Mouse (Mus musculus) MEL (cell line): ENCODE measurements at regions not wholly inside any gene's neighbourhood (a gene's known extent, or its start where the extent isn't known, plus 50 kb on each side); places are given as distances from the start of the nearest gene placed in this dataset.

Experiments
- DNase-seq: peaks from one replicate; pipeline ENCODE4 v3.0.0; 2011; ENCODE audit warnings: low read depth, low spot score
- H3K27ac ChIP-seq: 2 replicates; pipeline ENCODE4 v1.5.1; 2012; ENCODE audit warnings: low read depth, mild to moderate bottlenecking, control low read depth, low read length, moderate library complexity; ENCODE audit not compliant: control insufficient read depth
- H3K27me3 ChIP-seq, 2 experiments: fragments of 150-350 bp in 1 of 2; sonication (generic) in 1 of 2; 2 replicates each; pipeline ENCODE4 v1.6.1; 2012; ENCODE audit warnings: low read length in 2 of 2, mild to moderate bottlenecking in 2 of 2, improper control_type of control experiment in 1 of 2, moderate library complexity in 1 of 2; ENCODE audit not compliant: insufficient read depth in 2 of 2, control insufficient read depth in 1 of 2
- H3K36me3 ChIP-seq, 2 experiments: 2 replicates each; pipeline ENCODE4 v1.6.1; 2012 to 2014; ENCODE audit warnings: low read length in 2 of 2, improper control_type of control experiment in 1 of 2, inconsistent platforms in 1 of 2, mild to moderate bottlenecking in 1 of 2; ENCODE audit not compliant: insufficient read depth in 2 of 2, control insufficient read depth in 1 of 2
- H3K4me1 ChIP-seq, 2 experiments: fragments of 150-350 bp in 1 of 2; sonication (generic) in 1 of 2; 2 replicates each; pipeline ENCODE4 v1.6.1; 2012; ENCODE audit warnings: low read length in 2 of 2, improper control_type of control experiment in 1 of 2, mild to moderate bottlenecking in 1 of 2; ENCODE audit not compliant: insufficient read depth in 2 of 2, control insufficient read depth in 1 of 2
- H3K4me3 ChIP-seq, 2 experiments: fragments of 150-350 bp in 1 of 2; sonication (generic) in 1 of 2; 2 replicates each; pipeline ENCODE4 v1.5.1; 2012; ENCODE audit warnings: low read depth in 2 of 2, low read length in 2 of 2, mild to moderate bottlenecking in 2 of 2, moderate library complexity in 2 of 2, control low read depth in 1 of 2, improper control_type of control experiment in 1 of 2; ENCODE audit not compliant: control insufficient read depth in 1 of 2, insufficient read depth in 1 of 2
- H3K79me2 ChIP-seq: 2 replicates; pipeline ENCODE4 v1.6.1; 2012; ENCODE audit warnings: mild to moderate bottlenecking, low read length, moderate library complexity; ENCODE audit not compliant: control insufficient read depth, poor library complexity, insufficient read depth
- H3K9ac ChIP-seq: 2 replicates; pipeline ENCODE4 v1.6.1; 2012; ENCODE audit warnings: low read depth, mild to moderate bottlenecking, control low read depth, low read length, moderate library complexity; ENCODE audit not compliant: control insufficient read depth, poor library complexity, severe bottlenecking
- H3K9me3 ChIP-seq: fragments of 150-350 bp; sonication (generic); replicated peaks from 2 replicates; pipeline ENCODE4 v1.6.1; 2012; ENCODE audit warnings: mild to moderate bottlenecking, low read length, improper control_type of control experiment, moderate library complexity; ENCODE audit not compliant: insufficient read depth
- CHD1 ChIP-seq: IDR thresholded peaks from 2 replicates; pipeline ENCODE4 v1.6.1; 2012; ENCODE audit warnings: low read depth, mild to moderate bottlenecking, inconsistent platforms, low read length, improper control_type of control experiment
- CTCF ChIP-seq, 3 experiments: IDR thresholded peaks in 2 of 3; conservative IDR thresholded peaks in 1 of 3; 2 replicates each; pipeline ENCODE4 v1.5.1; 2011 to 2012; ENCODE audit warnings: low read length in 3 of 3, low read depth in 2 of 3, mild to moderate bottlenecking in 2 of 3, improper control_type of control experiment in 1 of 3, inconsistent platforms in 1 of 3, mixed read lengths in 1 of 3, moderate library complexity in 1 of 3; ENCODE audit not compliant: control insufficient read depth in 1 of 3, insufficient read depth in 1 of 3, poor library complexity in 1 of 3, severe bottlenecking in 1 of 3
- ETS1 ChIP-seq: IDR thresholded peaks from 2 replicates; pipeline ENCODE4 v1.6.1; 2012; ENCODE audit warnings: low read depth, mild to moderate bottlenecking, inconsistent platforms, low read length, improper control_type of control experiment, moderate library complexity
- HCFC1 ChIP-seq: IDR thresholded peaks from 2 replicates; pipeline ENCODE4 v1.6.1; 2012; ENCODE audit warnings: low read depth, mild to moderate bottlenecking, inconsistent platforms, low read length, improper control_type of control experiment, moderate library complexity
- MAFK ChIP-seq: IDR thresholded peaks from 2 replicates; pipeline ENCODE4 v1.6.1; 2011; ENCODE audit warnings: low read depth, mild to moderate bottlenecking, low read length, improper control_type of control experiment, borderline replicate concordance
- MAX ChIP-seq: IDR thresholded peaks from 2 replicates; pipeline ENCODE4 v1.6.1; 2011; ENCODE audit warnings: low read length, improper control_type of control experiment
- MAZ ChIP-seq: IDR thresholded peaks from 2 replicates; pipeline ENCODE4 v1.6.1; 2012; ENCODE audit warnings: low read depth, mild to moderate bottlenecking, inconsistent platforms, low read length, improper control_type of control experiment
- POLR2AphosphoS2 ChIP-seq: IDR thresholded peaks from 2 replicates; pipeline ENCODE4 v1.6.1; 2011; ENCODE audit warnings: low read length, improper control_type of control experiment
- TAL1 ChIP-seq: IDR thresholded peaks from 2 replicates; pipeline ENCODE4 v1.6.1; 2012; ENCODE audit warnings: mild to moderate bottlenecking, inconsistent platforms, low read length, moderate library complexity, mixed read lengths
- TBP ChIP-seq: IDR thresholded peaks from 2 replicates; pipeline ENCODE4 v1.8.0; 2011; ENCODE audit warnings: low read depth, low read length, improper control_type of control experiment
- UBTF ChIP-seq: IDR thresholded peaks from 2 replicates; pipeline ENCODE4 v1.6.1; 2012; ENCODE audit warnings: low read depth, mild to moderate bottlenecking, inconsistent platforms, low read length, improper control_type of control experiment, moderate library complexity, borderline replicate concordance; ENCODE audit not compliant: insufficient read depth
- USF2 ChIP-seq, 2 experiments: IDR thresholded peaks; 2 replicates each; pipeline ENCODE4 v1.6.1; 2011 to 2012; ENCODE audit warnings: improper control_type of control experiment in 2 of 2, low read length in 2 of 2, borderline replicate concordance in 1 of 2, inconsistent platforms in 1 of 2, low read depth in 1 of 2, mild to moderate bottlenecking in 1 of 2; ENCODE audit not compliant: insufficient read depth in 1 of 2
- ZC3H11A ChIP-seq: IDR thresholded peaks from 2 replicates; pipeline ENCODE4 v1.6.1; 2012; ENCODE audit warnings: low read depth, mild to moderate bottlenecking, inconsistent platforms, low read length, improper control_type of control experiment
- ZKSCAN1 ChIP-seq: IDR thresholded peaks from 2 replicates; pipeline ENCODE4 v1.6.1; 2012; ENCODE audit warnings: low read depth, mild to moderate bottlenecking, inconsistent platforms, low read length, improper control_type of control experiment, moderate library complexity
- ZMIZ1 ChIP-seq: IDR thresholded peaks from 2 replicates; pipeline ENCODE4 v1.6.1; 2012; ENCODE audit warnings: low read depth, mild to moderate bottlenecking, inconsistent platforms, low read length, improper control_type of control experiment, moderate library complexity

DNA sequence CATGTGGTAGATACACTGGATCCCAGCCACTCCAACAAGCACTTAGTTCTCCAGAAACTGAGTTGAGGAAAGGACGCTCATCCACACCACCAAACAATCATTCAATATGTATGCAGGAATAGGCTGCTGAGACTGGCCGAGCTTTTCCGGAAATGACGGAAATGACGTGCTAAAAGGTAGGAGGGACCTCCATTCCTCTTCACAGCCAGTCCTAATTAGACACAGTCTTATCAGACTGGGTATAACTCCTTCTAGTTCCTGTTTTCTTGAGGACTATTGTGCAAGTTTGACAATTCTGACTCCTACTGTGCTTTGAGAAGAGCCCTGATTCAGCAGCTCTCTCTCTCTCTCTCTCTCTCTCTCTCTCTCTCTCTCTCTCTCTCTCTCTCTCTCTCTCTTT lies 477.9 kb upstream of the Gm26657 start (continued):
- TF ChIP-seq MAFK (no peak), TBP (no peak)

DNA sequence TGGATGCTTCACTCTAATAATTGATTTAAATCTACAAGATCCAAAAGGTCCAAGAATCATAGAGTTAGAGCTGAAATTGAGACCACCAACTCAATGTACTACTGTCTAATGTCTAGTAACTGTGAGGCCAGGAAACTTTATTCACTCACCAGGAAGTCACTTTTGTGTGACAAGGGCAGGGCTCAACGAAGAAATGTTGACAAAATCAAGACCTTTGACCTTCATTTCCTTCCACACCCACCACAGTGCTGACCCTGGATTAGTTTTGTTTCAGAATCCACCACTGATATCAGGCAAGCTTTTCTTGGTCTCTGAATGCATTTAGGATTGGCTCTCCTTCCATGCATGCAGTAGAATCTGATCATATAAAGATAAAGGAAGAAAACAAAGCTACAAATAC lies 487.5 kb upstream of the Gm26657 start:
- Histone ChIP-seq H3K4me1 (no peaks in the 10 kb centered on the region), H3K4me3 (no peak overlapping the region), H3K9ac (no peak overlapping the region), H3K79me2 (no peaks in the 10 kb centered on the region), H3K36me3 (no peaks in the 10 kb centered on the region), H3K9me3 (no peaks in the 10 kb centered on the region), H3K27me3 (no peaks in the 10 kb centered on the region), H3K27ac (no peak overlapping the region)
- TF ChIP-seq TAL1 (no peak), ZKSCAN1 (no peak), UBTF (no peak), POLR2AphosphoS2 (no peak)
- DNase-seq, result no peak

DNA sequence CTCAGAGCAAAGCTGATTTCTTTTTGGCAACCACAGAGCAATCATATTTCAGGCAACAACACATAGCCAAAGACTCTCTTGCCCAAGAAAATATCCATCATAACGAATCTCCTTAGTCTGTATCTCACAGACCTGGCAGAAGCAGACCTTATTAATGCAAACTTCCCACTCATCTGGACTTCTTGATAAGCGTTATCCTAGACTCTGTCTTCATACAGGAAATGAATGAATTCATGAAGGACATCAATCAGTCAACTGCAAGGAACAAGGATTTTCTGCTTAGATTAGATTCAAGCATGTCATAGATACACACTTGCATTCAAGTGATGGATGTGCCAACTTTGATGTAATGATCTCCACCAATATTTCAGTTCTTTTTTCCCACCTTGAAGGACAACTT lies 488.1 kb upstream of the Gm26657 start:
- Histone ChIP-seq H3K79me2 (no peaks in the 10 kb centered on the region), H3K36me3 (no peaks in the 10 kb centered on the region)
- TF ChIP-seq MAZ (no peak), ETS1 (no peak), MAX (no peak), ZMIZ1 (no peak), HCFC1 (no peak), TAL1 (no peak), UBTF (no peak), CTCF (IDR thresholded peaks at IDR 0.05 in 2 of 3, conservative IDR thresholded peaks at IDR 0.05 in 1 of 3; ENCODE audit: control insufficient read depth in 1 of 3, insufficient read depth in 1 of 3, low read depth in 2 of 3, low read length in 3 of 3, poor library complexity in 1 of 3, severe bottlenecking in 1 of 3) (no peak), USF2 (IDR thresholded peaks at IDR 0.05; ENCODE audit: borderline replicate concordance in 1 of 2, insufficient read depth in 1 of 2, low read depth in 1 of 2, low read length in 2 of 2) (no peak)
- TF ChIP-seq, all 39 proteins: peak for 0

DNA sequence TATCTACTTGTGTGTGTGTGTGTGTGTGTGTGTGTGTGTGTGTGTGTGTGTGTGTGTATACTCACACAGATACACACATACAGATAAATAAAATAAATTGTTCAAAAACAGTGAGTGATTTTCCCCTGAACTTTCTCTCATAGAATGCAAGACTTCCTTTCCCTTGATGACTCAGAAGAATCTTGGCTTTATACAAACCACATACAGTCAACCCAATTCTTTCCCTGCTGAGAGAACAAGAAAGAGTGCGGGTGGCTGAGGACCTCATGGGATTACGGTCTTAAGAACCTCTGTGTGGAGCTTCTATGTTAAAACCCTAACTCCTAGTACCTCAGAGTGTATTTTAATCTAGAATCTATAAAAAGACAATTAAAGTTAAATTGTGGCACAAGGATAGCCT lies 489.3 kb upstream of the Gm26657 start:
- no peak for DNase-seq

More for the DNA sequence above, 488.1 kb upstream of the Gm26657 start:
- H3K4me1 ChIP-seq, result no peaks in the 10 kb centered on the region
- no peak overlapping the region for H3K27ac ChIP-seq
- H3K9ac ChIP-seq, result no peak overlapping the region
- no peak overlapping the region for H3K4me3 ChIP-seq
- no peak for DNase-seq
- H3K9me3 ChIP-seq, result no peaks in the 10 kb centered on the region
- no peaks in the 10 kb centered on the region for H3K27me3 ChIP-seq

More for the DNA sequence above, 489.3 kb upstream of the Gm26657 start:
- Histone ChIP-seq H3K9ac (no peak overlapping the region), H3K9me3 (no peaks in the 10 kb centered on the region), H3K4me3 (no peak overlapping the region), H3K36me3 (no peaks in the 10 kb centered on the region), H3K27ac (no peak overlapping the region), H3K27me3 (no peaks in the 10 kb centered on the region), H3K4me1 (no peaks in the 10 kb centered on the region), H3K79me2 (no peaks in the 10 kb centered on the region)
- TF ChIP-seq ZC3H11A (no peak), CHD1 (no peak), ZMIZ1 (no peak)
- TF ChIP-seq, all 39 proteins: peak for 0
